Mouse (Mus musculus): ENCODE data around the gene Ttc24. TPM values are rescaled to one million over a fixed set of nuclear protein-coding genes. Genes with fewer than 3 reads are reported as not detected.

Ttc24 gene
- not detected for total RNA-seq (2023)

DNA sequence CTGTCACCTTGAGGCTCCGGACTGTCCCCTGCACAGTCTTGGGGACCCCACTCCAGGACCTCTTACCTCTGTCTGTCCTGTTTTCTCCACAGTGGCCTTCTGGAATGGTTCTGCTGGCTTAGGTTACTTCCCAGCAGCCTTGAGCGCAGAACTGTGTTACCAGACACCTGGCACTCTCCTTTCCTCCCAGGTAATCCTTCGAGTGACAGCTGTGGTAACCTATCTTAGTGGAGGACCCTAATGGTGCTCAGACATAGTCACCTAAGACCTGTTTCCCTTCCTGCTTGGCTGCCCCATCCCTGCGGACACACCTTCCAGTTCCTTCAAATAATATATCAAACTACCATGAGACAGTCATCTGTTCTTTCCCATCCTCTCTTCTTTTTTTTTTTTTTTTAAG is at the start of gene Ttc24:
TSS of gene Ttc24 (minus strand) at position 101 of the 400 bp plus-strand sequence.

DNA sequence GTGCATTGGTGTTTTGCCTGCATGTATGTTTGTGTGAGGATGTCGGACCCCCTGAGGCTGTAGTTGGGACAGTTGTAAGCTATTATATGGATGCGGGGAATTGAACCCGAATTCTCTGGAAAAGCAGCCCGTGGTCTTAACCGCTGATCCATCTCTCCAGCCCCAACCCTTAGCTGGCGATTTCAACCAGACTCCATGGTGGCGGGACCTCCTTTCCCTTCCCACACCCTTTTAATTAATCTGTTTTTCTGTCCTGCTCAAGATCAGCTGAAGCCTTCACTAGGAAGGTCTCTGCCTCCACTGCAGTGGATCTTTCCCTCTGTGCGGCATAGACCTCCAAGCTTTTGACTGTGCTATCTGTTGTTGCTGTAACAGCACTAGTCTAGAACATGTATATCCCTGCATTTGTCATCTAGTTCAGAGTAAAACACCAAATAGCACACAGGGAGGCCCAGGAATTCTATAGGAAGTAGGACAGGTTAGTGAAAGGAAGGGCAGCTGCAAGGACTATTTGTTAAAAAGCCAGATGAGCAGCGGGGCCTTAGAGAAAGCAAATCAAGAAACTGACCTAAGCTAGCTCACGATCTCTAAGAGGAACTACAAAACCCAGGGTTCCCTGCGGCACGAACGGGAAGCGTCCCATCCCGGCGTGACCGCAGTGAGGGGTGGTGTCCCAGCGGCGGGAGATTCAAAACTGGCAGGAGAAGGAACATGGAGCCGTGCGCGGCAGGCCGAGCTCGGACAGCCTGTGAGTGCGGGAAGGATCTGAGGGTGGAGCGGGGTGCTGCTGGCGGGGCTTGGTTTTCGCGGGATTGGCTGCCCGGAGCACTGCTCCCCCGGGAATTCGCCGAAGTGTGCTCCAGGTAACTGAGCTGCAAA is 3.5 kb upstream of the Ttc24 start, which contains the start of gene Iqgap3:
TSS of gene Iqgap3 (plus strand) at position 627 of the 879 bp plus-strand sequence.

DNA sequence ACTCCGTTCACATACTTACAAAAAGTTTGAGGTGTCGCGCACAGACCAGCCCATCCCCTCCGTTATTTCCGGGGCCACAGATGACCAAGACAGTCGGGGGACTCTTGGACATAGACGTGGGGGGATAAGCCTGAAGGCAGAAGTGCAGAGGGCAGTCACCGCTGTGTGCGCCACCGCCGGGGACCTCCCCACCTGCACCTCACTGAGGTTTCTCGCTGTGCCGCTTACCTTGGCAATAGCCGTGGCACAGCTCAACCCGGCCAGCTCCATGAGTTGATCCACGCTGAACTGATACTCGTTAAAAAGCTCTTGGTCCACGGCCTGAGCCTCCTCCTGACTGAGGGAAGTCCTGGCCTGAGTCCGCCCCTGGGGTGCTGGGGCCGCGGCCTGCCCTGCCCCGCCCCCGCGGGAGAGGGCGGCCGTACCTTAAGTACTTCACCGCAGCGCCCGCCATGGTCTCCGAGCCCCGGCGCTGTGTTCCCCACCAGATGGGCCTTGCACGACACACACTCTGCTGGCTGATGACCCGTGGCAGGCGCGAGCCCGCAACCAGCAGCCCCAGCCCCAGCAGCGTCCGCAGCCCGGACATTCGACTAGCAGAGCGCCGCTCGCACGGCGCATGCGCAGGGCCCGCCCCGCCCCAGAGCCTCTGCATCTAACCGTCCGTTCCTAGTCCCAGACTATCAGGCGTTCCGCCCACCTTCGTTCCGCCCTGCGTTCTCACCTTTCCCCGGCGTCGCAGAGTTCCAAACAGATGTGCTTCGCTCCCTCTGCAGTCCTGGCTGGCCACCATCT is 20.0 kb downstream of the Ttc24 start, which contains the start of gene Naxe:
TSS of gene Naxe (minus strand) at position 594 of the 795 bp plus-strand sequence.

DNA sequence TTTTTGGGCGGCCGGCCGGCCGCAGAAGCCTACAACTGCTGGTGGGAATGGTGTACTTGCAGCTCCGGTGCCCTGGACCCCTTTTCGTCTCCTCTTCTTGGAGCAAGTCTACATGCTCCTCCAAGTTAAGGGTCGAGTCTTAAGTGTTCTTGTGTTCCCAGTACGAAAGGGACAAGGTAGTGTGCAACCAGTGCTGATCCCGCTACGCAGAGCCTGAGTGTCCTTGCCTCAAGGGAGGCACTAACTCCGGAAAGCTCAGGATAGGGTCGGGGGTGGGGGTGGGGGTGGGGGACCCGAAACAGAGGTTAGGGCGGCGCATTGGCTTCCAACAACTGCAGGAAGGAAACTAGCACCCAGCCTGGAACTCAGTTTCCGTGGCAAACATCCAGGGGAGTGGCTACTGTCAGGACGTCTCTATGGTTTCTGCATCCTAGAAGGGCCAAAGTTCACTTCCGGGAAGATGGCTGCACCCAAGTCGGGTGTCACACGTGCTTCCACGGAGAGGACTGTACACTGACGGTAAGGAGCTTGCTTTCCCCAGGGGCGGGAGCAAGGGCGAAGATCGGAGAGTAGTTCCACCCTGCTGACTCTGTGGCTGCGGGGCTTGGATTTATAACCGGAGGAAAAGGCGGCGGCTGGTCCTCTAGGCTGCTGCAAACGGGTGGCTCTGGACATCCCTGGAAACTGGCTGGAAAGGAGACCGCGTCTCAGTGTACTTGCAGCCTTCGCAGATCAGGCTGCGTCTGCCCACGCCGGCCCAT is 35.3 kb downstream of the Ttc24 start, which contains the start of gene Gpatch4:
TSS of gene Gpatch4 (plus strand) at position 448 of the 761 bp plus-strand sequence.

DNA sequence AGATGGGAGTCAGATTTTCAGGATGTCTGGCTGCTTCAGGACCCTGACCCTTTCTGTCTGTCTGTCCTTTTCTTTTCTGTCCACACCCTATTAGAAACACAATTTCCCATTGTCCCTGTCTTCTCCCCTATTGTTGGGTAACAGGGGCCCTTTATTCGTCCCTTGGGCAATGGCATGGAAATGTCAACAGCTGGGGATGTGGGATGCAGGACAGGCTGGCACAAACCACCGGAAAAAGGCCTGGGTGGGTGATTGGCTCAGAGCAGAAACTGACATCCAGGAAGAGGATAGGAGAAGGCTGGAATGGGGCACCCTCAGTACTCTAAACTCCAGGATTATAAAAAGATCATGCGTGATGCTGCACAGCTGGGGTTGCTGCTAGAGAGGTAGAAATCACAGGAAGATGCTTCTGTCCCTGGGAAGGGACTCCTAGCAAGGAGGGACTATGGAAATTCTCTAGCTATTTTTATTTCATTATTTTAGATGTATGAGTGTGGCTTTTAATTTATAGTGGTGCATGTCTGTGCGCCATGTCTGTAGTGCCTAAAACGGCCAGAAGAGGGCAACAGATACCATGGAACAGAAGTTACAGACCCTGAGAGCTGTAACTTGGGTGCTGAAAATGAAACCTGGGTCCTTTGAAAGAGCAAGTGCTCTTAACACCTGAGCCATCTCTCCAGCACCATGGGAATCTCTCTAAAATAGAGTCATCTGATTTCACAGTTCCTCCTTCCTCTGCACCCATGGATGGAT is 50.5 kb downstream of the Ttc24 start, which contains the start of gene Hapln2:
TSS of gene Hapln2 (minus strand) at position 150 of the 753 bp plus-strand sequence.

Other genes starting within 250 kb of the Ttc24 start
- 100 to 1,000 TPM; 194 to 202 TPM for gene Sh2d2a, start 231.5 kb downstream of the Ttc24 start, total RNA-seq (2023)
- 10 to 100 TPM; 57.4 to 65.0 TPM for gene Prcc, start 192.7 kb downstream of the Ttc24 start, total RNA-seq (2023)
- 100 to 1,000 TPM; 103 to 104 TPM for gene Hdgf, start 172.0 kb downstream of the Ttc24 start, total RNA-seq (2023)
- gene Mrpl24, start 158.8 kb downstream of the Ttc24 start, total RNA-seq (2023), result 100 to 1,000 TPM; 147 to 161 TPM
- gene Isg20l2, start 148.0 kb downstream of the Ttc24 start, total RNA-seq (2023), result 10 to 100 TPM; 69.9 to 72.7 TPM
- gene Rrnad1, start 147.6 kb downstream of the Ttc24 start, total RNA-seq (2023), result 10 to 100 TPM; 31.8 to 33.3 TPM
- gene Crabp2, start 129.6 kb downstream of the Ttc24 start, total RNA-seq (2023), result 1 to 10 TPM; 2.3 to 5.0 TPM
- gene Nes, start 107.2 kb downstream of the Ttc24 start, total RNA-seq (2023), result not detected
- gene Bcan, start 78.1 kb downstream of the Ttc24 start, total RNA-seq (2023), result not detected
- not detected for gene Hapln2, start 50.7 kb downstream of the Ttc24 start, total RNA-seq (2023)
- 10 to 100 TPM; 21.9 to 34.1 TPM for gene Gpatch4, start 35.2 kb downstream of the Ttc24 start, total RNA-seq (2023)
- gene Naxe, start 19.8 kb downstream of the Ttc24 start, total RNA-seq (2023), result 10 to 100 TPM; 24.1 to 31.7 TPM
- gene Iqgap3, start 3.7 kb upstream of the Ttc24 start, total RNA-seq (2023), result 1 to 10 TPM in 1 of 2 experiments, under 1 TPM in 1; 0.77 to 2.1 TPM
- 100 to 1,000 TPM; 241 to 255 TPM for gene Mef2d, start 64.1 kb upstream of the Ttc24 start, total RNA-seq (2023)
- gene Rhbg, start 176.4 kb upstream of the Ttc24 start, total RNA-seq (2023), result not detected
- not detected for gene Gm38392, start 208.9 kb upstream of the Ttc24 start, total RNA-seq (2023)
- gene Tsacc, start 218.7 kb upstream of the Ttc24 start, total RNA-seq (2023), result 1 to 10 TPM; 5.4 to 7.0 TPM
- 100 to 1,000 TPM; 193 to 228 TPM for gene Cct3, start 218.8 kb upstream of the Ttc24 start, total RNA-seq (2023)
- 100 to 1,000 TPM; 118 to 124 TPM for gene Glmp, start 246.7 kb upstream of the Ttc24 start, total RNA-seq (2023)